Mouse (Mus musculus) thymus, postnatal 36 days (tissue): ENCODE results near the gene Olfr844.

Experiments used
- DNase-seq, 2 experiments: peaks; one replicate each; pipeline ENCODE4 v3.0.0; 2022; ENCODE audit warnings: mixed read lengths in 2 of 2

Gene Olfr844

DNA sequence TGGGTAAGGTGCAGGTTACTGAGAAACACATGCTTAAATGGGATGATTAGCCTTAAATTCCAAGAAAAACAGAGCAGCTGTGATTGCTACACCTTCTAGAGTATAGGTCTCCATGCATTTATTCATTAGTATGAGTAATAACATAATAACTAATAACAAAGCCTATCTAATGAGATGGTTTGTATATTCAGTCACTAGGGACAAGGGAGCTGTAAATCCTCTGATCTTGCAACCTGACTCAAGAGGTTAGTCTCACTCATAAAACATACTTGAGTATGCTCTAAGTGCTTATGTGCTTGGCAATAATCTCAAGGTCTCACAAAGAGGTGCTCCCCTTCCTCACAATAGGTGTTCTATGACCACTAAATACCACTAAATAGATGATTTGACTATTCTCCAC, at the start of gene Olfr844:
TSS of gene Olfr844 (plus strand) at position 301 of the 400 bp plus-strand sequence.
- DNase-seq, result no peak

DNA sequence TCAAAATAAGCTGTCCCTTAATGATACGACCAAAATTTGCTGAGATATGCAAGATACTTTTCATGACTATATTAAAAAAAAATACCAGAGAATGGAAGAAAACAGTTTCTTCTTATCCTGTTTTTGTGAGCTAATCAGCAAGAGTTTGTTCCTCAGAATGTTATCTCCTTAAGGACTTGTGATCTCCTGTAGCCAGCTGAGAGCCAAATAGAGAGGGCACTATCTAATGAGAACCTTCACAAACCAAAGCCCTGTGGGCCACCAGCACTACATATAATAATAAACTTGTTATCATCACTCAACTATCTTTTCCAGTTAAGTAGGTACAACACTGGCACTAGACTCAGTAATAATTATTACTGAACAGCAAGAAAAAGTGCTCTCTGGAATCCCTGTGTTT, 20.0 kb downstream of the Olfr844 start, which contains the start of gene Olfr845:
TSS of gene Olfr845 (plus strand) at position 301 of the 400 bp plus-strand sequence.
- no peak for DNase-seq

DNA sequence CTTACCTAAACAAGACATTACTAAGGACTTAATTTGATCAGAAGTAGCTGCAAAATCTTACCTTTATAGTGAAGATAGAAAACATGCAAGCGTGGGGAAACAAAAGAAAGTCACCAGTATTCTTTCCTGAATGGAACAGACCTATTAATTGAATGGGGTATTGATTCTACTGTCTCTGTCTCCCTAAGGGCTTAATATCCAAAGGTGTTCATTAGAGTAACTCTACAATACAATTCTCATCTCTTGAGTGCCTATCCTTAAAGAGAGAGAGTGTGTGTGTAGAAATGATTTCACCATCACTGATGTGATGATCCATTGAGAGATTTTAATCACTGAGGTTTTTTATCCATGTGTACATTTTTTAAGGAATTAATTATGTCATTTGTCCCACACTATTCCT, 47.8 kb downstream of the Olfr844 start, which contains the start of gene Olfr846:
TSS of gene Olfr846 (minus strand) at position 101 of the 400 bp plus-strand sequence.
- DNase-seq, result no peak
